Mouse (Mus musculus): Measurements from ENCODE around the gene Mllt3. TPM values are rescaled to one million over a fixed set of nuclear protein-coding genes. Genes with fewer than 3 reads are reported as not detected.

Mllt3 gene
- polyA plus RNA-seq, 2 experiments = 23.4 to 41.3 TPM

DNA sequence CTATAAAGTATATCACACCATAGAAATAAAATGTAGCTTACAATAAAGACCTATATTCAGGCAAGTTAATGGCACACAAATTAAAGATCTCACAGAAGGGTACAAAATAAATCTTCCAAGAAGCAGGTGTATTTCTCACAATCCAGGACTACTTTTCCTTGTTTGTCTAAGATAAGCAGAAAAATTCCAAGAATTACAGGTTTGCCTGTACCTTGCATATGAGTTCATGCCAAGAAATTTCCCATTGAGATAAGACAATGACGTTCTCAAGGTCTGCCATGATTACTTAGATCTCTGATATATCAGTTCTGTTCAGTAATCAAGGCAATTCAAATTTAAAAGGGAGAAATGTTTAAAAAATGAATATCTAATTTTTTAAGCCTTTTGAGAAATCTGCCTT, 272.9 kb downstream of the Mllt3 start:
- ATAC-seq (ENCODE audit: low FRiP score, low read depth) (no peak), DNase-seq (ENCODE audit: low spot score) (no peak)
- H3K4me2 ChIP-seq (replicated peaks; ENCODE audit: low read depth, low read length, severe bottlenecking) = no peak overlapping the region
- H3K27me3 ChIP-seq (ENCODE audit: control insufficient read depth, insufficient read depth, low read length) = no peaks in the 10 kb centered on the region
- no peak for TF ChIP-seq POLR2A (IDR thresholded peaks at IDR 0.05; ENCODE audit: borderline replicate concordance, extremely low read depth, insufficient read depth, insufficient read length)
- 88% methylated on average over 1 of the region's 1 CpGs for WGBS
- H3K27ac ChIP-seq (replicated peaks; ENCODE audit: low read depth, low read length) = no peak overlapping the region
- H3K9ac ChIP-seq (ENCODE audit: low read depth, low read length, severe bottlenecking) = no peak overlapping the region
- H3K4me3 ChIP-seq (replicated peaks; ENCODE audit: low read length) = no peak overlapping the region
- no peaks in the 10 kb centered on the region for H3K4me1 ChIP-seq (ENCODE audit: control insufficient read depth, insufficient read depth, low read length)
- H3K36me3 ChIP-seq (ENCODE audit: control insufficient read depth, insufficient read depth, low read length) = no peaks in the 10 kb centered on the region
- H3K9me3 ChIP-seq (ENCODE audit: control insufficient read depth, low read length) = no peaks in the 10 kb centered on the region

DNA sequence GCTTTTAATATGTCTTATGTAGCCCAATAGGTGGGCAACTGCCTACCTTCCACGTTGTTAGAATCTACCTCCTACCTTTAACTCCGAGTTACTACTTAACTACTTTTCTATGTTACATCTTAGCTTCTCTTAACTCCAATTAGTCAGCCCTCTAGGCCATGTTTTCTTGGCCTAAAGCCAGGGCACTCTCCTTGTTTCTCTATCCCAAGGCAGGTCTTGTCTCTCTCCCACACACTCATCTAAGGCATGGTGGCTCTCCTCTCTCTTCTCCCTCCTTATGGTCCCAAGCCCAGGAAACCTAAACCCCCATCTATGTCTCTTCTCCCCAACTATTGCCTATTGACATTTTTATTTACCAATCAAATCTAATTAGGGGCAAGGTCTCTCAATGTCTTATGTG, 273.5 kb downstream of the Mllt3 start:
- Histone ChIP-seq H3K4me1 (ENCODE audit: control insufficient read depth, insufficient read depth, low read length) (no peaks in the 10 kb centered on the region), H3K4me3 (replicated peaks; ENCODE audit: low read length) (no peak overlapping the region), H3K27ac (replicated peaks; ENCODE audit: low read depth, low read length) (no peak overlapping the region), H3K4me2 (replicated peaks; ENCODE audit: low read depth, low read length, severe bottlenecking) (no peak overlapping the region), H3K27me3 (ENCODE audit: control insufficient read depth, insufficient read depth, low read length) (no peaks in the 10 kb centered on the region), H3K9me3 (ENCODE audit: control insufficient read depth, low read length) (no peaks in the 10 kb centered on the region), H3K36me3 (ENCODE audit: control insufficient read depth, insufficient read depth, low read length) (no peaks in the 10 kb centered on the region), H3K9ac (ENCODE audit: low read depth, low read length, severe bottlenecking) (no peak overlapping the region)
- DNase-seq (ENCODE audit: low spot score) = no peak
- no peak for ATAC-seq (ENCODE audit: low FRiP score, low read depth)
- no peak for TF ChIP-seq POLR2A (IDR thresholded peaks at IDR 0.05; ENCODE audit: borderline replicate concordance, extremely low read depth, insufficient read depth, insufficient read length)
- 36% methylated on average over 2 of the region's 2 CpGs for WGBS

- TF ChIP-seq POLR2A (IDR thresholded peaks at IDR 0.05; ENCODE audit: borderline replicate concordance, extremely low read depth, insufficient read depth, insufficient read length) = no peak
- ATAC-seq (ENCODE audit: low FRiP score, low read depth) = no peak
- no peak overlapping the region for H3K4me3 ChIP-seq (replicated peaks; ENCODE audit: low read length)
- no peak overlapping the region for H3K27ac ChIP-seq (replicated peaks; ENCODE audit: low read depth, low read length)
- H3K9me3 ChIP-seq (ENCODE audit: control insufficient read depth, low read length) = no peaks in the 10 kb centered on the region
- no peak overlapping the region for H3K9ac ChIP-seq (ENCODE audit: low read depth, low read length, severe bottlenecking)
- H3K36me3 ChIP-seq (ENCODE audit: control insufficient read depth, insufficient read depth, low read length) = no peaks in the 10 kb centered on the region
- 97% methylated on average over 6 of the region's 6 CpGs for WGBS
- DNase-seq (ENCODE audit: low spot score) = no peak
- no peak overlapping the region for H3K4me2 ChIP-seq (replicated peaks; ENCODE audit: low read depth, low read length, severe bottlenecking)
- no peaks in the 10 kb centered on the region for H3K27me3 ChIP-seq (ENCODE audit: control insufficient read depth, insufficient read depth, low read length)
- H3K4me1 ChIP-seq (ENCODE audit: control insufficient read depth, insufficient read depth, low read length) = no peaks in the 10 kb centered on the region
These were observed 274.1 kb downstream of the Mllt3 start for GRCm38 (mm10) chr4:87759110-87759509.

- Histone ChIP-seq H3K4me3 (replicated peaks; ENCODE audit: low read length) (no peak overlapping the region), H3K36me3 (ENCODE audit: control insufficient read depth, insufficient read depth, low read length) (no peaks in the 10 kb centered on the region), H3K27me3 (ENCODE audit: control insufficient read depth, insufficient read depth, low read length) (no peaks in the 10 kb centered on the region), H3K4me2 (replicated peaks; ENCODE audit: low read depth, low read length, severe bottlenecking) (no peak overlapping the region), H3K9ac (ENCODE audit: low read depth, low read length, severe bottlenecking) (no peak overlapping the region), H3K27ac (replicated peaks; ENCODE audit: low read depth, low read length) (no peak overlapping the region), H3K4me1 (ENCODE audit: control insufficient read depth, insufficient read depth, low read length) (peaks cover 7% of the 10 kb centered on the region; the same call in 1 of the 2 replicates), H3K9me3 (ENCODE audit: control insufficient read depth, low read length) (no peaks in the 10 kb centered on the region)
- no peak for TF ChIP-seq POLR2A (IDR thresholded peaks at IDR 0.05; ENCODE audit: borderline replicate concordance, extremely low read depth, insufficient read depth, insufficient read length)
- DNase-seq (ENCODE audit: low spot score) = no peak
- 96% methylated on average over 2 of the region's 2 CpGs for WGBS
- ATAC-seq (ENCODE audit: low FRiP score, low read depth) = no peak
These were observed 281.7 kb downstream of the Mllt3 start for GRCm38 (mm10) chr4:87751515-87751864.

GRCm38 (mm10) chr4:87750856-87751514, 282.2 kb downstream of the Mllt3 start:
- peaks cover 7% of the 10 kb centered on the region; the same call in 1 of the 2 replicates for H3K4me1 ChIP-seq (ENCODE audit: control insufficient read depth, insufficient read depth, low read length)
- 83% methylated on average over 5 of the region's 5 CpGs for WGBS
- H3K9ac ChIP-seq (ENCODE audit: low read depth, low read length, severe bottlenecking) = no peak overlapping the region
- 0 out of 2 replicates have a peak overlapping the region, but pooled peaks have one; percentile 2 for H3K27ac ChIP-seq (replicated peaks; ENCODE audit: low read depth, low read length)
- no peak overlapping the region for H3K4me3 ChIP-seq (replicated peaks; ENCODE audit: low read length)
- no peaks in the 10 kb centered on the region for H3K36me3 ChIP-seq (ENCODE audit: control insufficient read depth, insufficient read depth, low read length)
- ATAC-seq (ENCODE audit: low FRiP score, low read depth) = no peak
- peak; percentile 27 for DNase-seq (ENCODE audit: low spot score)
- H3K9me3 ChIP-seq (ENCODE audit: control insufficient read depth, low read length) = no peaks in the 10 kb centered on the region
- H3K27me3 ChIP-seq (ENCODE audit: control insufficient read depth, insufficient read depth, low read length) = no peaks in the 10 kb centered on the region
- no peak overlapping the region for H3K4me2 ChIP-seq (replicated peaks; ENCODE audit: low read depth, low read length, severe bottlenecking)
- no peak for TF ChIP-seq POLR2A (IDR thresholded peaks at IDR 0.05; ENCODE audit: borderline replicate concordance, extremely low read depth, insufficient read depth, insufficient read length)

Data from limb, embryonic 14.5 days (tissue).